Mouse (Mus musculus): ENCODE measurements around the gene Endod1. TPM values are rescaled to one million over a fixed set of nuclear protein-coding genes. Genes with fewer than 3 reads are reported as not detected.

Gene Endod1
- polyA plus RNA-seq, 1 experiment from 2014 or later: 43.3 TPM

DNA sequence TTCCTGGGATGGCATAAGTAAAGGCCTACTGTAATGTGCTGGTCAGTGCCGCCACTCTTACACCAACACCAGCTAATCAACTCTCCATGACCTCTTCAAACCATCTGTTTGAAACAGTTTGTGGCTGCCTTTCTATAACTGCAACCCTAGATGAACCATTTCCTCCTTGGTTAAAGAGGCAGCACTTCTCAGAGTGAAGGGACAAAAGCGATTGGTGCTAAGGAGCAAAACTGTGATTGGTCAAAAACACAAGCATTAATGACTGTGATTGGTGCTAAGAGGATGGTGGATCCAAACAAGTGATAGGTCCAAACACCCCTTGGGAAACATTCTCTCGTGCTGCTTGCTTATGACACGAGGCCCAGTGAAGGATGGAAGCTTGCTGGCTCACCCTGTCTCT lies 45.5 kb downstream of the Endod1 start:
- Histone ChIP-seq H3K4me3 (replicated peaks) (no peak overlapping the region), H3K36me3 (replicated peaks) (no peaks in the 10 kb centered on the region), H3K4me2 (no peak overlapping the region), H3K9me3 (replicated peaks) (no peaks in the 10 kb centered on the region), H3K4me1 (replicated peaks) (no peaks in the 10 kb centered on the region), H3K9ac (no peak overlapping the region), H3K27ac (replicated peaks) (no peak overlapping the region), H3K27me3 (no peaks in the 10 kb centered on the region)
- ATAC-seq (ENCODE audit: insufficient read depth): no peak
- 47% methylated on average over 4 of the region's 4 CpGs for WGBS (ENCODE audit: insufficient replicate concordance)

DNA sequence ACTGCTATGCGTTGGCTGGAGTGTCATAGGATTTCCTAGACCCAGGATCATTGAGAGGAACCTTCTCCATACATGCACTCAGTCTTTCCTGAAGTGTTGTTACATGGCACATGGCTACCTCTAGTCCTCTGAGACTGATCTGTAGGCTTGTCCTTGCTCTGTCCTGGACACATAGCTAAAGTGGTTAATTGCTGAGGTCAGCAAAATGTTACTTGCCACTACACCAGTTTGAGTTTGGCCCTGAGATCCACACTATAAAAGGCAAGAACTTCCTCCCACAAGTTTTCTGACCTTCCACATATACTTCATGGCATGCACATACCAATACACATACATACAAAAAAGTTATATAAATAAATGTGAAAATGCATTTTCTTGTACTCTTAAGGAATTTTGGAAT lies 64.7 kb downstream of the Endod1 start:
- no peak overlapping the region for H3K9ac ChIP-seq
- H3K4me3 ChIP-seq (replicated peaks): no peak overlapping the region
- H3K9me3 ChIP-seq (replicated peaks): no peaks in the 10 kb centered on the region
- WGBS (ENCODE audit: insufficient replicate concordance): 79% methylated on average over 1 of the region's 1 CpGs
- no peak for ATAC-seq (ENCODE audit: insufficient read depth)
- no peaks in the 10 kb centered on the region for H3K27me3 ChIP-seq
- peaks cover 5% of the 10 kb centered on the region; the same call in 1 of the 2 replicates for H3K36me3 ChIP-seq (replicated peaks)
- H3K4me2 ChIP-seq: no peak overlapping the region
- no peaks in the 10 kb centered on the region for H3K4me1 ChIP-seq (replicated peaks)
- no peak overlapping the region for H3K27ac ChIP-seq (replicated peaks)

- Histone ChIP-seq H3K4me2 (no peak overlapping the region), H3K36me3 (replicated peaks) (peaks cover 5% of the 10 kb centered on the region; the same call in 1 of the 2 replicates), H3K27me3 (no peaks in the 10 kb centered on the region), H3K4me3 (replicated peaks) (no peak overlapping the region), H3K4me1 (replicated peaks) (no peaks in the 10 kb centered on the region), H3K9me3 (replicated peaks) (no peaks in the 10 kb centered on the region), H3K27ac (replicated peaks) (no peak overlapping the region), H3K9ac (no peak overlapping the region)
- ATAC-seq (ENCODE audit: insufficient read depth): no peak
- WGBS (ENCODE audit: insufficient replicate concordance): 73% methylated on average over 7 of the region's 7 CpGs
Measured at GRCm38 (mm10) chr9:14314477-14314876, 66.8 kb downstream of the Endod1 start.

- no peak for ATAC-seq (ENCODE audit: insufficient read depth)
- WGBS (ENCODE audit: insufficient replicate concordance): 64% methylated on average over 3 of the region's 3 CpGs
- Histone ChIP-seq H3K4me2 (no peak overlapping the region), H3K4me1 (replicated peaks) (no peaks in the 10 kb centered on the region), H3K36me3 (replicated peaks) (peaks cover 5% of the 10 kb centered on the region; the same call in 1 of the 2 replicates), H3K27me3 (no peaks in the 10 kb centered on the region), H3K27ac (replicated peaks) (no peak overlapping the region), H3K9ac (no peak overlapping the region), H3K9me3 (replicated peaks) (no peaks in the 10 kb centered on the region), H3K4me3 (replicated peaks) (no peak overlapping the region)
Measured at GRCm38 (mm10) chr9:14313968-14314367, 67.3 kb downstream of the Endod1 start.

DNA sequence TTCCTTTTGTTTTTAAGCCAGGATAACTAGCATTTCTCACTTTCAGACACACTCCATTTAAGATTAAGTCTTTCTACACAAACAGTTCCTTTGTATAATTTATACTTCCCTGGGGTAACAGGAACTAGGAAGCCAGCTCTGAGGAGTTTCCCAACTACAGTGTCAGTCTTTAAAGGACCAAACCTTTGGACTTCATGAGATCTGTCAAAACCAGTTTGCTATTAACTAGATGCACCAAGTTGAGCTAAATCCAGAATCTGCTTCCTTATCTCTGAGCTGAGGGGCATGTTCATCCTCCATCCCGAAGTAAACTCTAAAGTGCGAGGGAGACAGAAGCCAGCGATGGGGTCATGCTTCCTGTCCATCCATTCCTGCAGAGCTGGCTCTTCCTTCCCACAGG lies 74.0 kb downstream of the Endod1 start:
- Histone ChIP-seq H3K4me3 (replicated peaks) (no peak overlapping the region), H3K27ac (replicated peaks) (no peak overlapping the region), H3K27me3 (no peaks in the 10 kb centered on the region), H3K4me2 (no peak overlapping the region), H3K36me3 (replicated peaks) (no peaks in the 10 kb centered on the region), H3K9ac (no peak overlapping the region), H3K4me1 (replicated peaks) (no peaks in the 10 kb centered on the region), H3K9me3 (replicated peaks) (no peaks in the 10 kb centered on the region)
- WGBS (ENCODE audit: insufficient replicate concordance): 50% methylated on average over 3 of the region's 3 CpGs
- 0 out of 2 replicates have a peak, but pooled peaks have one; percentile 31 for ATAC-seq (ENCODE audit: insufficient read depth)

- Histone ChIP-seq H3K4me2 (no peak overlapping the region), H3K27me3 (no peaks in the 10 kb centered on the region), H3K9ac (no peak overlapping the region), H3K4me3 (replicated peaks) (no peak overlapping the region), H3K27ac (replicated peaks) (no peak overlapping the region), H3K36me3 (replicated peaks) (no peaks in the 10 kb centered on the region), H3K9me3 (replicated peaks) (no peaks in the 10 kb centered on the region), H3K4me1 (replicated peaks) (no peaks in the 10 kb centered on the region)
- WGBS (ENCODE audit: insufficient replicate concordance): 64% methylated on average over 9 of the region's 9 CpGs
- no peak for ATAC-seq (ENCODE audit: insufficient read depth)
Measured at GRCm38 (mm10) chr9:14304262-14304968, 76.9 kb downstream of the Endod1 start.

Other genes starting within 250 kb of the Endod1 start
- 0.99 and 1.5 TPM in 2 replicates for gene Sesn3, start 106.4 kb downstream of the Endod1 start, polyA plus RNA-seq (2015; fragmentation: Nextera tagmentation; extraction: Ambion mirVana)
- 0.08 TPM in 1 of 2 replicates, not detected in the other for gene Kdm4d, start 119.0 kb upstream of the Endod1 start, polyA plus RNA-seq (2015; fragmentation: Nextera tagmentation; extraction: Ambion mirVana)
- gene Cwc15, start 119.1 kb upstream of the Endod1 start, polyA plus RNA-seq (2015; fragmentation: Nextera tagmentation; extraction: Ambion mirVana): 56.4 and 66.8 TPM in 2 replicates